Mouse (Mus musculus) heart, postnatal 0 days (tissue): ENCODE measurements around the gene Mybpc1.
A peak's percentile ranks its signal among the peaks of the same experiment; 100 is the strongest.

Experiments
- CTCF ChIP-seq: IDR thresholded peaks from 2 replicates; pipeline ENCODE4 v1.5.1; 2016; ENCODE audit warnings: antibody characterized with exemption, control low read depth, low read depth
- EP300 ChIP-seq: IDR thresholded peaks from 2 replicates; pipeline ENCODE4 v1.6.1; 2016; ENCODE audit warnings: antibody characterized with exemption, low read depth

- TF ChIP-seq EP300 (no peak), CTCF (peak; percentile 9; the same call in 1 of the 2 replicates)
Observed at GRCm38 (mm10) chr10:88552738-88553137, 52.2 kb downstream of the Mybpc1 start.
